Mouse (Mus musculus): Measurements from ENCODE around the gene Tmprss7. TPM values are rescaled to one million over a fixed set of nuclear protein-coding genes. Genes with fewer than 3 reads are reported as not detected.

Tmprss7 gene
- total RNA-seq, 2 experiments from 2014 or later = not detected

- intact Hi-C loops (cut with DNase I) = no loop called here
- no peak for TF ChIP-seq CTCF (IDR thresholded peaks at IDR 0.05)
- H3K4me3 ChIP-seq = no peak overlapping the region
- DNase-seq = no peak
- no peak overlapping the region for H3K27ac ChIP-seq
Measured at GRCm38 (mm10) chr16:45714489-45715150, 21.2 kb upstream of the Tmprss7 start.

GRCm38 (mm10) chr16:45713878-45714277 lies 20.4 kb upstream of the Tmprss7 start:
- no peak for DNase-seq
- no peak for TF ChIP-seq CTCF (IDR thresholded peaks at IDR 0.05)
- Histone ChIP-seq H3K27ac (no peak overlapping the region), H3K4me3 (no peak overlapping the region)
- intact Hi-C loops (cut with DNase I) = no loop called here

GRCm38 (mm10) chr16:45713261-45713660 lies 19.8 kb upstream of the Tmprss7 start:
- H3K4me3 ChIP-seq = no peak overlapping the region
- TF ChIP-seq CTCF (IDR thresholded peaks at IDR 0.05) = no peak
- intact Hi-C loops (cut with DNase I) = no loop called here
- H3K27ac ChIP-seq = no peak overlapping the region
- no peak for DNase-seq

GRCm38 (mm10) chr16:45711263-45711662 lies 17.8 kb upstream of the Tmprss7 start:
- intact Hi-C loops (cut with DNase I) = no loop called here
- H3K27ac ChIP-seq = no peak overlapping the region
- H3K4me3 ChIP-seq = no peak overlapping the region
- no peak for DNase-seq
- peak; percentile 18; the same call in 1 of the 2 replicates for TF ChIP-seq CTCF (IDR thresholded peaks at IDR 0.05)

GRCm38 (mm10) chr16:45699301-45699700 lies 5.8 kb upstream of the Tmprss7 start:
- DNase-seq = no peak
- Histone ChIP-seq H3K4me3 (no peak overlapping the region), H3K27ac (no peak overlapping the region)
- intact Hi-C loops (cut with DNase I) = no loop called here
- no peak for TF ChIP-seq CTCF (IDR thresholded peaks at IDR 0.05)

- intact Hi-C loops (cut with DNase I) = no loop called here
- no peak for DNase-seq
- H3K4me3 ChIP-seq = no peak overlapping the region
- no peak overlapping the region for H3K27ac ChIP-seq
- TF ChIP-seq CTCF (IDR thresholded peaks at IDR 0.05) = no peak
Measured at GRCm38 (mm10) chr16:45697996-45698395, 4.5 kb upstream of the Tmprss7 start.

GRCm38 (mm10) chr16:45695445-45696160 lies 2.1 kb upstream of the Tmprss7 start:
- intact Hi-C loops (cut with DNase I) = no loop called here
- Histone ChIP-seq H3K27ac (no peak overlapping the region), H3K4me3 (no peak overlapping the region)
- no peak for TF ChIP-seq CTCF (IDR thresholded peaks at IDR 0.05)
- DNase-seq = no peak

- intact Hi-C loops (cut with DNase I) = no loop called here
- TF ChIP-seq CTCF (IDR thresholded peaks at IDR 0.05) = no peak
- DNase-seq = no peak
- H3K27ac ChIP-seq = no peak overlapping the region
- H3K4me3 ChIP-seq = no peak overlapping the region
Measured at GRCm38 (mm10) chr16:45692851-45693250, 607 bp downstream of the Tmprss7 start.

GRCm38 (mm10) chr16:45690178-45690577 lies 3.3 kb downstream of the Tmprss7 start:
- no peak for DNase-seq
- intact Hi-C loops (cut with DNase I) = no loop called here
- TF ChIP-seq CTCF (IDR thresholded peaks at IDR 0.05) = no peak
- H3K4me3 ChIP-seq = no peak overlapping the region
- H3K27ac ChIP-seq = no peak overlapping the region

- intact Hi-C loops (cut with DNase I) = loop anchor here (5.0 kb wide), 2 partner anchors 285 to 335 kb away; no protein-coding TSS in a partner anchor
- no peak for TF ChIP-seq CTCF (IDR thresholded peaks at IDR 0.05)
- H3K4me3 ChIP-seq = no peak overlapping the region
- no peak overlapping the region for H3K27ac ChIP-seq
- DNase-seq = no peak
Measured at GRCm38 (mm10) chr16:45686833-45687232, 6.6 kb downstream of the Tmprss7 start.

- H3K27ac ChIP-seq = no peak overlapping the region
- H3K4me3 ChIP-seq = no peak overlapping the region
- no peak for DNase-seq
- TF ChIP-seq CTCF (IDR thresholded peaks at IDR 0.05) = no peak
- intact Hi-C loops (cut with DNase I) = loop anchor here (5.0 kb wide), 2 partner anchors 287 to 337 kb away; no protein-coding TSS in a partner anchor
Measured at GRCm38 (mm10) chr16:45685295-45685694, 8.2 kb downstream of the Tmprss7 start.

GRCm38 (mm10) chr16:45684815-45685214 lies 8.6 kb downstream of the Tmprss7 start:
- intact Hi-C loops (cut with DNase I) = loop anchor here (5.0 kb wide), 2 partner anchors 287 to 337 kb away; no protein-coding TSS in a partner anchor
- H3K4me3 ChIP-seq = no peak overlapping the region
- peak; percentile 63 for DNase-seq
- TF ChIP-seq CTCF (IDR thresholded peaks at IDR 0.05) = peak; percentile 86
- H3K27ac ChIP-seq = no peak overlapping the region

- intact Hi-C loops (cut with DNase I) = no loop called here
- H3K27ac ChIP-seq = no peak overlapping the region
- DNase-seq = no peak
- H3K4me3 ChIP-seq = no peak overlapping the region
- TF ChIP-seq CTCF (IDR thresholded peaks at IDR 0.05) = peak; percentile 53
Measured at GRCm38 (mm10) chr16:45676462-45676861, 17.0 kb downstream of the Tmprss7 start.

Measured in gastrocnemius, adult 2 months (tissue).